Mouse (Mus musculus): ENCODE measurements around the gene Cyyr1. TPM values are rescaled to one million over a fixed set of nuclear protein-coding genes. Genes with fewer than 3 reads are reported as not detected.

Gene Cyyr1
- polyA plus RNA-seq, 1 experiment from 2014 or later: 1.4 TPM

GRCm38 (mm10) chr16:85488105-85488607 is 65.0 kb downstream of the Cyyr1 start:
- no peak overlapping the region for H3K4me2 ChIP-seq (ENCODE audit: low read depth, low read length)
- H3K4me3 ChIP-seq (ENCODE audit: low read depth, low read length): no peak overlapping the region
- H3K9ac ChIP-seq (replicated peaks): no peak overlapping the region
- TF ChIP-seq CTCF (IDR thresholded peaks at IDR 0.05; ENCODE audit: low read depth) (no peak), EP300 (IDR thresholded peaks at IDR 0.05; ENCODE audit: low read depth) (no peak)
- DNase-seq: no peak
- H3K4me1 ChIP-seq (ENCODE audit: insufficient read depth): no peaks in the 10 kb centered on the region
- WGBS (ENCODE audit: insufficient replicate concordance): 72% methylated on average over 5 of the region's 5 CpGs
- no peak overlapping the region for H3K27ac ChIP-seq (ENCODE audit: low read depth)
- no peak for ATAC-seq
- no peaks in the 10 kb centered on the region for H3K27me3 ChIP-seq (ENCODE audit: insufficient read depth, low read length)
- H3K9me3 ChIP-seq (ENCODE audit: low read length): no peaks in the 10 kb centered on the region
- H3K36me3 ChIP-seq (replicated peaks; ENCODE audit: insufficient read depth, low read length): no peaks in the 10 kb centered on the region

GRCm38 (mm10) chr16:85487266-85487665 is 65.9 kb downstream of the Cyyr1 start:
- DNase-seq (no peak), ATAC-seq (no peak)
- Histone ChIP-seq H3K27me3 (ENCODE audit: insufficient read depth, low read length) (no peaks in the 10 kb centered on the region), H3K36me3 (replicated peaks; ENCODE audit: insufficient read depth, low read length) (no peaks in the 10 kb centered on the region), H3K4me3 (ENCODE audit: low read depth, low read length) (no peak overlapping the region), H3K4me1 (ENCODE audit: insufficient read depth) (no peaks in the 10 kb centered on the region), H3K4me2 (ENCODE audit: low read depth, low read length) (no peak overlapping the region), H3K27ac (ENCODE audit: low read depth) (no peak overlapping the region), H3K9me3 (ENCODE audit: low read length) (no peaks in the 10 kb centered on the region), H3K9ac (replicated peaks) (no peak overlapping the region)
- no peak for TF ChIP-seq EP300 (IDR thresholded peaks at IDR 0.05; ENCODE audit: low read depth)
- no peak for TF ChIP-seq CTCF (IDR thresholded peaks at IDR 0.05; ENCODE audit: low read depth)
- 82% methylated on average over 7 of the region's 7 CpGs for WGBS (ENCODE audit: insufficient replicate concordance)

GRCm38 (mm10) chr16:85484557-85484956 is 68.6 kb downstream of the Cyyr1 start:
- H3K9me3 ChIP-seq (ENCODE audit: low read length): no peaks in the 10 kb centered on the region
- ATAC-seq (no peak), DNase-seq (no peak)
- 79% methylated on average over 4 of the region's 4 CpGs for WGBS (ENCODE audit: insufficient replicate concordance)
- H3K4me3 ChIP-seq (ENCODE audit: low read depth, low read length): no peak overlapping the region
- H3K9ac ChIP-seq (replicated peaks): no peak overlapping the region
- no peak overlapping the region for H3K4me2 ChIP-seq (ENCODE audit: low read depth, low read length)
- TF ChIP-seq EP300 (IDR thresholded peaks at IDR 0.05; ENCODE audit: low read depth) (no peak), CTCF (IDR thresholded peaks at IDR 0.05; ENCODE audit: low read depth) (no peak)
- H3K4me1 ChIP-seq (ENCODE audit: insufficient read depth): no peaks in the 10 kb centered on the region
- H3K27me3 ChIP-seq (ENCODE audit: insufficient read depth, low read length): no peaks in the 10 kb centered on the region
- H3K27ac ChIP-seq (ENCODE audit: low read depth): no peak overlapping the region
- H3K36me3 ChIP-seq (replicated peaks; ENCODE audit: insufficient read depth, low read length): no peaks in the 10 kb centered on the region

- no peak overlapping the region for H3K9ac ChIP-seq (replicated peaks)
- no peak overlapping the region for H3K4me2 ChIP-seq (ENCODE audit: low read depth, low read length)
- 79% methylated on average over 5 of the region's 5 CpGs for WGBS (ENCODE audit: insufficient replicate concordance)
- no peak overlapping the region for H3K27ac ChIP-seq (ENCODE audit: low read depth)
- no peaks in the 10 kb centered on the region for H3K4me1 ChIP-seq (ENCODE audit: insufficient read depth)
- ATAC-seq (no peak), DNase-seq (no peak)
- H3K36me3 ChIP-seq (replicated peaks; ENCODE audit: insufficient read depth, low read length): no peaks in the 10 kb centered on the region
- no peak for TF ChIP-seq EP300 (IDR thresholded peaks at IDR 0.05; ENCODE audit: low read depth)
- no peak for TF ChIP-seq CTCF (IDR thresholded peaks at IDR 0.05; ENCODE audit: low read depth)
- H3K9me3 ChIP-seq (ENCODE audit: low read length): no peaks in the 10 kb centered on the region
- H3K27me3 ChIP-seq (ENCODE audit: insufficient read depth, low read length): no peaks in the 10 kb centered on the region
- H3K4me3 ChIP-seq (ENCODE audit: low read depth, low read length): no peak overlapping the region
Measured at GRCm38 (mm10) chr16:85474552-85475071, 78.6 kb downstream of the Cyyr1 start.

- TF ChIP-seq EP300 (IDR thresholded peaks at IDR 0.05; ENCODE audit: low read depth) (no peak), CTCF (IDR thresholded peaks at IDR 0.05; ENCODE audit: low read depth) (no peak)
- H3K36me3 ChIP-seq (replicated peaks; ENCODE audit: insufficient read depth, low read length): no peaks in the 10 kb centered on the region
- WGBS (ENCODE audit: insufficient replicate concordance): 77% methylated on average over 4 of the region's 4 CpGs
- no peaks in the 10 kb centered on the region for H3K9me3 ChIP-seq (ENCODE audit: low read length)
- ATAC-seq (no peak), DNase-seq (no peak)
- H3K4me3 ChIP-seq (ENCODE audit: low read depth, low read length): no peak overlapping the region
- no peaks in the 10 kb centered on the region for H3K4me1 ChIP-seq (ENCODE audit: insufficient read depth)
- no peaks in the 10 kb centered on the region for H3K27me3 ChIP-seq (ENCODE audit: insufficient read depth, low read length)
- H3K27ac ChIP-seq (ENCODE audit: low read depth): no peak overlapping the region
- no peak overlapping the region for H3K9ac ChIP-seq (replicated peaks)
- H3K4me2 ChIP-seq (ENCODE audit: low read depth, low read length): no peak overlapping the region
Measured at GRCm38 (mm10) chr16:85470057-85470456, 83.1 kb downstream of the Cyyr1 start.

- 68% methylated on average over 1 of the region's 1 CpGs for WGBS (ENCODE audit: insufficient replicate concordance)
- Histone ChIP-seq H3K27me3 (ENCODE audit: insufficient read depth, low read length) (no peaks in the 10 kb centered on the region), H3K4me2 (ENCODE audit: low read depth, low read length) (no peak overlapping the region), H3K9ac (replicated peaks) (no peak overlapping the region), H3K4me1 (ENCODE audit: insufficient read depth) (no peaks in the 10 kb centered on the region), H3K36me3 (replicated peaks; ENCODE audit: insufficient read depth, low read length) (no peaks in the 10 kb centered on the region), H3K9me3 (ENCODE audit: low read length) (no peaks in the 10 kb centered on the region), H3K4me3 (ENCODE audit: low read depth, low read length) (no peak overlapping the region), H3K27ac (ENCODE audit: low read depth) (no peak overlapping the region)
- TF ChIP-seq EP300 (IDR thresholded peaks at IDR 0.05; ENCODE audit: low read depth): no peak
- no peak for TF ChIP-seq CTCF (IDR thresholded peaks at IDR 0.05; ENCODE audit: low read depth)
- ATAC-seq (no peak), DNase-seq (no peak)
Measured at GRCm38 (mm10) chr16:85455043-85455442, 98.2 kb downstream of the Cyyr1 start.

Data from liver, postnatal 0 days (tissue).